Mouse (Mus musculus): ENCODE results near the gene Cenpu. TPM values are rescaled to one million over a fixed set of nuclear protein-coding genes. Genes with fewer than 3 reads are reported as not detected.
"Not testable (repeated sequence)": the region's sequence is repeated elsewhere in the genome, so short reads cannot be mapped to it uniquely, and the experiment has no call there.

Gene Cenpu
- total RNA-seq, 1 experiment from 2014 or later = 87.7 TPM

DNA sequence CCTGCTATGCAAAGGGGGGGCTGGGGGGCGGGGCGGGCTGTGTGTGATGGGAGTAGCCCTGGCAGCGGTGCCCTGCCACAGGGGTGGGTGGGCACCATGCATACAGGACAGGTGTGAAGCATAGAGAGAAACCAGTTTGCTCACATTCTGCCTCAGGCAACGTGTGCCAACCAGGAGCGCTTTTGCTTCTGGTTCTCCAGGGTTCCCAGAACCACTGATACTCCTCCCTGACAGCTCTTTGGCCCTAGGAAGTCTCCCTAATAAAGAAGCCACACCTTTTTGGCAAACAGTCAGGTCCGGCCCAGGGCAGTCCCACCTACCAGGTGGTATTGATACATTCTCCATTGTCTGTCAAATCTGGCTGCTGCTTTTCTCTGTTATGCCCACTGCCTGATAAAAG lies 8.2 kb upstream of the Cenpu start:
- no peak for ATAC-seq (replicated peaks in 1 of 2; ENCODE audit: insufficient read depth in 1 of 2, low FRiP score in 2 of 2, low TSS enrichment in 1 of 2, low read depth in 1 of 2, poor library complexity in 2 of 2, severe bottlenecking in 2 of 2)

DNA sequence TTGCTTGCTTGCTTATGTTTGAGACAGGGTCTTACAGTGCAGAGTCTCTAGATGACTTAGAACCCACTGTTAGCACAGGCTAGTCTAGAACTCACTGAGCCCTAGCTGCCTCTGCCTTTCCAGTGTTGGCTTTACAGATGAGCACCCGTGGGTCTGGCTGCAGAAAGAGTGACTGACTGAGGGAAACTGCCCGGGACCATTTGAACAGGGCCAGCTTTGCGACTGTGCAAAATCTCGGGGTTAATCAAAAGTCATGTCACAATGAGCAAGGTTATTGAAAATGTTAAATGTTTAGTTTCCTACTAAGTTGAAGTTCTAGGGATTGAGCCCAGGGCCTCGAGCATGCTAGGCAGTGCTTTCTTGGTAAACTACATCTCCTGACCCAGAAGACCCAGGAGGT lies 6.0 kb upstream of the Cenpu start:
- no peak for ATAC-seq (replicated peaks in 1 of 2; ENCODE audit: insufficient read depth in 1 of 2, low FRiP score in 2 of 2, low TSS enrichment in 1 of 2, low read depth in 1 of 2, poor library complexity in 2 of 2, severe bottlenecking in 2 of 2)

- ATAC-seq (replicated peaks in 1 of 2; ENCODE audit: insufficient read depth in 1 of 2, low FRiP score in 2 of 2, low TSS enrichment in 1 of 2, low read depth in 1 of 2, poor library complexity in 2 of 2, severe bottlenecking in 2 of 2) = peak; percentile 66 to 72
Observed at GRCm38 (mm10) chr8:46546431-46547176, 5.2 kb upstream of the Cenpu start.

DNA sequence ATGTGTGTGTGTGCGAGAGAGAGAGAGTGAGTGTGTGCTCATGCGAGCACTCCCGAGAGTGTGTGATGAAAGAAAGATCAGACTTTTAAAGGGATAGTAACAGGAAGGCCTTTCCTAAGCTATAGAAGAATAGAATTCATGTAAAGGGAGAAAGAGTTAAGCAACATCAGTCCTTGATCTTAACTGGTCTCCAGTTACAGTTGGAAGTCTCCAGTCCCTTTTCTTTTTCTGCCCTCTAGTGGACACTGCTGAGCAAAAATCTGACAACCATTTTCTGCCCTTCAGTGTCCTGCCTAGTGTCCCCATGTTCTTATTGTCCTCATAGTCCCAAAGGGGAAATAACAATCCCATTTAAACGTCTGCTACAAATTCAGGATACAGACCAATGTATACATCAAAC lies 4.6 kb upstream of the Cenpu start:
- ATAC-seq (replicated peaks in 1 of 2; ENCODE audit: insufficient read depth in 1 of 2, low FRiP score in 2 of 2, low TSS enrichment in 1 of 2, low read depth in 1 of 2, poor library complexity in 2 of 2, severe bottlenecking in 2 of 2) = peak; percentile 29 to 47; a peak in 3 of 4 replicates

- no peak for ATAC-seq (replicated peaks in 1 of 2; ENCODE audit: insufficient read depth in 1 of 2, low FRiP score in 2 of 2, low TSS enrichment in 1 of 2, low read depth in 1 of 2, poor library complexity in 2 of 2, severe bottlenecking in 2 of 2)
Observed at GRCm38 (mm10) chr8:46550058-46550457, 1.8 kb upstream of the Cenpu start.

GRCm38 (mm10) chr8:46551029-46551428 lies 799 bp upstream of the Cenpu start:
- ATAC-seq (replicated peaks in 1 of 2; ENCODE audit: insufficient read depth in 1 of 2, low FRiP score in 2 of 2, low TSS enrichment in 1 of 2, low read depth in 1 of 2, poor library complexity in 2 of 2, severe bottlenecking in 2 of 2) = no peak

GRCm38 (mm10) chr8:46552441-46552765 lies 575 bp downstream of the Cenpu start:
- 0 out of 4 replicates have a peak, but pooled peaks of 1 of the 2 experiments have one; percentile 0 for ATAC-seq (replicated peaks in 1 of 2; ENCODE audit: insufficient read depth in 1 of 2, low FRiP score in 2 of 2, low TSS enrichment in 1 of 2, low read depth in 1 of 2, poor library complexity in 2 of 2, severe bottlenecking in 2 of 2)

- peak; percentile 97 to 98 for ATAC-seq (replicated peaks in 1 of 2; ENCODE audit: insufficient read depth in 1 of 2, low FRiP score in 2 of 2, low TSS enrichment in 1 of 2, low read depth in 1 of 2, poor library complexity in 2 of 2, severe bottlenecking in 2 of 2)
Observed at GRCm38 (mm10) chr8:46559428-46559827, 7.6 kb downstream of the Cenpu start.

- ATAC-seq (replicated peaks in 1 of 2; ENCODE audit: insufficient read depth in 1 of 2, low FRiP score in 2 of 2, low TSS enrichment in 1 of 2, low read depth in 1 of 2, poor library complexity in 2 of 2, severe bottlenecking in 2 of 2) = no peak
Observed at GRCm38 (mm10) chr8:46562333-46562732, 10.5 kb downstream of the Cenpu start.

DNA sequence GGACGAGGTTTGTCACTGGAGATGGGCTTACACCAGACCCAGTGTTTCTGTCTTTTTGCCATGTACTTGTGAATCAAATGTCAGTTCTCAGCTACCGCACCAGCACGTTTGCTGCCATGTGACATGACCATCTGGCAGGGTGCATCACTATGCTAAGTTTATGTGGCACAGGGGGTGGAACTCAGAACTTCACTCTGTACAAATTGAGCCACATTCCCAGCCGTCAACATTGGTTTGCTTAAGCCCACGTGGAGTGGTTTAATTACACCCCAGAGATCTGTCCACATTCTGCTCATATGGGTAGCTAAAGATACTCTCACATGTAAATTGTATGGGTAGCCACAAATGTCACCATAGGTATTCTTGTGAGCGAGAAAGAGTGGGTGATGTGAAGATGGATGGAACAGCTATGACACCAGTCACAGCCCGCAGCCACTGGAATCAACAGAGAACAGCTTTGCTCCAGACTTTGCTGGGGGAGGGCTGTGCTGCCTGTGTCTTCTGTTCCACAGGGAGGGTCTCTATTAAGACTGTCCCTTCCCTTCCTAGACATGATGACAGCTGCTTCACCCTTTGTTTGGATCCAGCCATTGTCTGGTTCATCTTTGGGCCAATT lies 15.2 kb downstream of the Cenpu start:
- no peak for ATAC-seq (replicated peaks in 1 of 2; ENCODE audit: insufficient read depth in 1 of 2, low FRiP score in 2 of 2, low TSS enrichment in 1 of 2, low read depth in 1 of 2, poor library complexity in 2 of 2, severe bottlenecking in 2 of 2)

DNA sequence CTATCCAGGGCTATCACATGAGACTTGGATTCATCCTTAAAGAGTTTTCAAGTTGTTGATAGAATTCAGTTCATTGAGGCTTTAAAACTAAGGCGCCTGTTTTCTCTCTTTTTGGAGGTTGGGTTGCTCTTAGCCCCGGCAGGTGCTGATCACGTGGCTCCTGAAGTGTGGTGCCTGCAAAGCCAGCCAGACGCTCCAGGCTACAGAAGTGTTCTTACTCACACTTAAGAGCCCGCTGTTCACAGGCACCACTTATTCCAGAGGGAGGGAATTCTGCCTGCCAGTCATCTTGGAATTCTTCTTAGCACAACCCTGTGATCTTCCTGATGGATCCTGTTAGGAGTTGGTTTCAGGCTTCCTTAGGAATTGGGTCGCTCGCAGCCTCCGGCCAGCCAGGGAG lies 16.1 kb downstream of the Cenpu start:
- no peak for ATAC-seq (replicated peaks in 1 of 2; ENCODE audit: insufficient read depth in 1 of 2, low FRiP score in 2 of 2, low TSS enrichment in 1 of 2, low read depth in 1 of 2, poor library complexity in 2 of 2, severe bottlenecking in 2 of 2)

GRCm38 (mm10) chr8:46568942-46569341 lies 17.1 kb downstream of the Cenpu start:
- no peak for ATAC-seq (replicated peaks in 1 of 2; ENCODE audit: insufficient read depth in 1 of 2, low FRiP score in 2 of 2, low TSS enrichment in 1 of 2, low read depth in 1 of 2, poor library complexity in 2 of 2, severe bottlenecking in 2 of 2)

GRCm38 (mm10) chr8:46569659-46570441 lies 18.0 kb downstream of the Cenpu start:
- peak; percentile 70 to 77 for ATAC-seq (replicated peaks in 1 of 2; ENCODE audit: insufficient read depth in 1 of 2, low FRiP score in 2 of 2, low TSS enrichment in 1 of 2, low read depth in 1 of 2, poor library complexity in 2 of 2, severe bottlenecking in 2 of 2)

DNA sequence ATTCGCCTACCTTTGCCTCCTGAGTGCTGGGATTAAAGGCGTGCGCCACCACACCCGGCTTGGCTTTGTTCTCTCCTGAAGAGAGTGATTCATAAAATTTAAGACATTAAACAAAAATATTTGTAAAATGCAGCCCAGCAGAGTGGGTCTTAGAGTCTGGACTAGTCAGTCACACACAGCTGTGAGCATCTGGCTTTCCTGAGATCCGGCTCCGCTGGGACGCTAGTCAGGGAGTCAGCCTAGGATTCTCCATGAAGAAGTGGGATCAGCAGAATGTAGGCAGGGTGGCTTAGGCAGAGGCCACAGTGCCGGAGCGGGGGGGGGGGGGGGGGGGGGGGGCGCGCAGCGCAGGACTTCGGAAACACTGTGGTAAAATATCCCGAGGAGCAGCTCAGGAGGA lies 18.8 kb downstream of the Cenpu start:
- ATAC-seq (replicated peaks in 1 of 2; ENCODE audit: insufficient read depth in 1 of 2, low FRiP score in 2 of 2, low TSS enrichment in 1 of 2, low read depth in 1 of 2, poor library complexity in 2 of 2, severe bottlenecking in 2 of 2) = no peak

- ATAC-seq (replicated peaks in 1 of 2; ENCODE audit: insufficient read depth in 1 of 2, low FRiP score in 2 of 2, low TSS enrichment in 1 of 2, low read depth in 1 of 2, poor library complexity in 2 of 2, severe bottlenecking in 2 of 2) = no peak
Observed at GRCm38 (mm10) chr8:46573446-46573845, 21.6 kb downstream of the Cenpu start.

DNA sequence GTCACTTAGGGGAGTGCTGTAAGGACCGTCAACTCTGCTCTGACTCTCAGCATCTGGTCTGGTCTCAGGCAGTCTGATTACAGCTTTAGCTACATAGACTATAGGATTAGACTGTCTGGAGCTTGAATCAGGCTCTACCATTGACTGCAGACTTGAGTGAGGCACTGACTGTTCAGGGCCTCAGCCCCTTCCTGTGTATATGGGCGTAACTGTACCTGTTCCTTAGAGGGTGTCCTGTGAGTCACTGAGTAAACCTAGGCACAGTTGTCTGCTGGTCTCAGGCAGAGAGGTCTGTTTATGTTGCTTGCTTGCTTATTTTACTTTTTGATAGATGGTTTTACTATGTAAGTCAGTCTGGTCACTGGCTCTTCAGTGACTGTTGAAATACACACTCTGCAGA lies 22.1 kb downstream of the Cenpu start:
- no peak for ATAC-seq (replicated peaks in 1 of 2; ENCODE audit: insufficient read depth in 1 of 2, low FRiP score in 2 of 2, low TSS enrichment in 1 of 2, low read depth in 1 of 2, poor library complexity in 2 of 2, severe bottlenecking in 2 of 2)

DNA sequence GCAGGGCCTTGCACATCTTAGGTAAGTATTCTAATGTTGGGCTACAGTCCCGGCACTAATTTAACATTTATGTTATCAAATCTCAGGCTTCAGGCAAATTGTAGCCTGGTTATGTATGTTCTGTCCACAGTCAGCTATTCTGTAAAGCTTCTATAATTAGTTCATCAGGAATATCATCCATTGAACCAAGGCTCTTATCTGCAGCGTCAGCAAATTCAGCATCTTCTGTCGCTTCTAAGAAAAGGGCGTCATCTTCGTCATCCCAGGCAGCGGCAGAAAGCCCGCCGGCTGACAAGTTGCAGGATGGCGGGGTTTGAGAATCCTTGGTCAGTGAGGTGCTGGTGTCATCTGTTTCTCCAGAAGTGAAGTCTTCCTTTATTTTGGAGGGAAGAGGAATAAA lies 27.0 kb downstream of the Cenpu start:
- ATAC-seq (replicated peaks in 1 of 2; ENCODE audit: insufficient read depth in 1 of 2, low FRiP score in 2 of 2, low TSS enrichment in 1 of 2, low read depth in 1 of 2, poor library complexity in 2 of 2, severe bottlenecking in 2 of 2) = no peak

DNA sequence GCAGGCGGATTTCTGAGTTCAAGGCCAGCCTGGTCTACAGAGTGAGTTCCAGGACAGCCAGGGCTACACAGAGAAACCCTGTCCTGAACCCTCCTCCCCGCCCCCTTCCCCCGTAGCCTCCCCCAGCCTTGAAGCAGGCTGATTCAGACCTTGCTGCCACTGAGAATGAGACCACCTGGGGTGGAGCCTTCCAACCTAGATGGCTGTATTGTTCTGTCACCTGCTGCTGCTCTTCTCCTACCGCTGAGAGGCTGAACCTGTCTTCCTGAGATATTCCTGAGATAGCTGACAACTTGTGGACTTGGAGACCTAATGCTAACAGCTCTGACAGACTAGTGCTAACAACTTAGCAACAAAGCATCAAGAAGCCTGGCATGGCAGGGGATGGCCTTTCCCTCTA lies 32.5 kb downstream of the Cenpu start:
- not testable (repeated sequence) for ATAC-seq (replicated peaks in 1 of 2; ENCODE audit: insufficient read depth in 1 of 2, low FRiP score in 2 of 2, low TSS enrichment in 1 of 2, low read depth in 1 of 2, poor library complexity in 2 of 2, severe bottlenecking in 2 of 2)

All from hematopoietic stem cell, adult 5-6 weeks (primary cell).